Mouse (Mus musculus): ENCODE data around the gene Rab8b.

DNA sequence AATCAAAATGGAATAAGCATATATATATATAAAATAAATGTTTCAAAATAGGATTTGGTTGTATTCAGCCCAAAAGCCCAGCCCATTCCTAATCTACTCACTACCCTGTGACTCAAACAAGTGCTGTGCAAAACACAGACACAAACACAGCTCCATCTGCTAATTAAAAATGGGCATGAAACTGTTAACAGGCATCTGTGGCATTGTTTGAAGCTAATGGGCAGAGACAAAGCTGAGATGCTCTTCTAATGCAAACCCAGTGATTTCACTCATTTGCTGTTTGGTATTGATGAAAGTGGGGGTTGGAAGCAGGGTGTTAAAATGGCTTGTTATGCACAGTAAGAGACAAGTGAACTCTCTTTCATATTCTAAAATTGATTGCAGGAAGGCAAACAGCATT lies 7.2 kb downstream of the Rab8b start:
- TF ChIP-seq CTCF (IDR thresholded peaks at IDR 0.05; ENCODE audit: control insufficient read depth, insufficient read depth, low read length) (no peak), POLR2A (IDR thresholded peaks at IDR 0.05; ENCODE audit: borderline replicate concordance, control insufficient read depth, low read depth, low read length) (no peak)
